Comparison of ENCODE assay signal across 9 mouse cellular contexts in the genomic region with DNA sequence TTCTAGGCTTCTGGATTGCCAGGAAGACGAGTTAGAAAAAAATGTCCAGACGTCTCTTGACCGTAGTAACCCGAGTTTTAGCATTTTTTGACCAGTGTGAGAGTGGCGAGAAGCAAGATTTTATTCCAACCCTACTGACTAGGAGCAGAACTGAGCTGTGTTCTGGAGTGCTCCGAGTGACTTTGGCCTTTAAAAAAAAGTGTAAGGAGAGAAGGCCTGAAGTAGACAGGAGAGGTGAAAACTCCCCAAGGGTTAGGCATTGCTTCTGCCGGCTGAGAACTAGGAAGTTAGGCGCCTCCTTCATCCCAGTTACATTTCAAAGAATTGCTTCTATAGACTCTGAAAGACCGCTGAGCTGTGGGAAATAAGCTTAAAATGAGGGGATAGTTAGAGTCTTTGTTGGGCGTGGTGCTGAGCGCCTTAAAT. TPM values are rescaled to one million over a fixed set of nuclear protein-coding genes. Genes with fewer than 3 reads are reported as not detected.
DNase-seq lines count a peak whose midpoint lies in the region; ATAC-seq and TF ChIP-seq lines count a peak whose summit lies in the region.
"Had no signal": no experiment of that assay in that cellular context is flagged by ENCODE, and none has a peak within 500 bp of the region (broad histone marks: within the 10 kb centered on the region; RNA-seq: fewer than 3 reads in every experiment).

No protein-coding gene starts in this region.

- no peaks in the 10 kb centered on the region for H3K27me3 ChIP-seq in CH12.LX (replicated peaks)
- no peaks in the 10 kb centered on the region for H3K27me3 ChIP-seq in embryonic facial prominence, embryonic 11.5 days (ENCODE audit: control insufficient read depth, insufficient read depth, low read length)
- no peaks in the 10 kb centered on the region for H3K27me3 ChIP-seq in intestine, postnatal 0 days (replicated peaks; ENCODE audit: control insufficient read depth, insufficient read depth, low read length)
- H3K27me3 ChIP-seq in midbrain, embryonic 16.5 days (ENCODE audit: control insufficient read depth, insufficient read depth, low read depth, low read length), result no peaks in the 10 kb centered on the region

- peaks cover 0 to 3% of the 10 kb centered on the region in 2 experiments for H3K36me3 ChIP-seq in CH12.LX (replicated peaks in 1 of 2; ENCODE audit: control insufficient read depth in 1 of 2, insufficient read depth in 1 of 2, low read length in 1 of 2)
- no peaks in the 10 kb centered on the region for H3K36me3 ChIP-seq in embryonic facial prominence, embryonic 11.5 days (replicated peaks; ENCODE audit: control insufficient read depth, insufficient read depth, low read depth, low read length)
- H3K36me3 ChIP-seq in intestine, postnatal 0 days (ENCODE audit: control insufficient read depth, insufficient read depth), result no peaks in the 10 kb centered on the region
- H3K36me3 ChIP-seq in midbrain, embryonic 16.5 days (ENCODE audit: control insufficient read depth, insufficient read depth, low read length), result no peaks in the 10 kb centered on the region

- TF ChIP-seq CTCF in gastrocnemius, adult 2 months (IDR thresholded peaks at IDR 0.05), result no peak
- TF ChIP-seq CTCF in CH12.LX (conservative IDR thresholded peaks at IDR 0.05 in 1 of 2, IDR thresholded peaks at IDR 0.05 in 1 of 2; ENCODE audit: low read depth in 2 of 2, low read length in 2 of 2), result no peak
- no peak for TF ChIP-seq CTCF in intestine, postnatal 0 days (IDR thresholded peaks at IDR 0.05; ENCODE audit: low read depth)

- H3K4me3 ChIP-seq in gastrocnemius, adult 2 months, result peak overlapping the region; percentile 93
- H3K4me3 ChIP-seq in CH12.LX (replicated peaks in 1 of 3; ENCODE audit: low read depth in 2 of 3, low read length in 2 of 3, poor library complexity in 1 of 3), result peak overlapping the region; percentile 59 to 99 (median 97)
- H3K4me3 ChIP-seq in embryonic facial prominence, embryonic 11.5 days (ENCODE audit: low read depth, low read length), result peak overlapping the region; percentile 88
- peak overlapping the region; percentile 75 for H3K4me3 ChIP-seq in intestine, postnatal 0 days (ENCODE audit: low read depth, low read length)
- peak overlapping the region; percentile 94 for H3K4me3 ChIP-seq in midbrain, embryonic 16.5 days (ENCODE audit: low read depth, low read length)

- in situ Hi-C loops in CH12.LX (cut with MboI; ENCODE audit: low pct_ligation_motif_present, low pct_unique_long_range_greater_than_20kb, low sequenced_read_pairs), result no loop called here

- H3K4me2 ChIP-seq in CH12.LX (ENCODE audit: insufficient read depth, low read depth, poor library complexity, severe bottlenecking), result peak overlapping the region; percentile 94
- H3K4me2 ChIP-seq in embryonic facial prominence, embryonic 11.5 days (ENCODE audit: low read depth, low read length), result peak overlapping the region; percentile 62
- peak overlapping the region; percentile 72 for H3K4me2 ChIP-seq in intestine, postnatal 0 days (replicated peaks; ENCODE audit: low read depth)
- H3K4me2 ChIP-seq in midbrain, embryonic 16.5 days (ENCODE audit: low read length), result peak overlapping the region; percentile 90

- peak overlapping the region; percentile 99 for H3K27ac ChIP-seq in gastrocnemius, adult 2 months
- peak overlapping the region; percentile 87 for H3K27ac ChIP-seq in CH12.LX (ENCODE audit: insufficient read depth, low read depth)
- H3K27ac ChIP-seq in embryonic facial prominence, embryonic 11.5 days (replicated peaks; ENCODE audit: low read depth, low read length), result peak overlapping the region; percentile 92
- peak overlapping the region; percentile 92 for H3K27ac ChIP-seq in intestine, postnatal 0 days (ENCODE audit: low read depth, low read length)
- H3K27ac ChIP-seq in midbrain, embryonic 16.5 days (ENCODE audit: low read length), result peak overlapping the region; percentile 98

- peaks cover 3 to 27% of the 10 kb centered on the region in 2 experiments; a peak in 3 of 4 replicates for H3K4me1 ChIP-seq in CH12.LX (ENCODE audit: control insufficient read depth in 1 of 2, insufficient read depth in 2 of 2)
- H3K4me1 ChIP-seq in embryonic facial prominence, embryonic 11.5 days (ENCODE audit: control insufficient read depth, insufficient read depth, low read length), result peaks cover 3% of the 10 kb centered on the region; the same call in 1 of the 2 replicates
- H3K4me1 ChIP-seq in intestine, postnatal 0 days (replicated peaks; ENCODE audit: control insufficient read depth, insufficient read depth, low read length), result 0 out of 2 replicates have a peak, but pooled peaks cover 4% of the 10 kb centered on the region
- peaks cover 16% of the 10 kb centered on the region for H3K4me1 ChIP-seq in midbrain, embryonic 16.5 days (ENCODE audit: control insufficient read depth, insufficient read depth, low read length)

- dilution Hi-C loops in CH12.LX (cut with MboI; ENCODE audit: extremely low pct_ligation_motif_present, extremely low pct_unique_long_range_greater_than_20kb, low sequenced_read_pairs), result no loop called here

- TF ChIP-seq EP300 in CH12.LX (IDR thresholded peaks at IDR 0.05; ENCODE audit: low read length), result peak; percentile 32; the same call in 1 of the 2 replicates

- ATAC-seq in embryonic facial prominence, embryonic 11.5 days (replicated peaks; ENCODE audit: insufficient number of reproducible peaks, low FRiP score, low TSS enrichment, low read depth), result no peak
- no peak for ATAC-seq in intestine, postnatal 0 days
- peak; percentile 1; the same call in 1 of the 2 replicates for ATAC-seq in midbrain, embryonic 16.5 days

- no peak for TF ChIP-seq POLR2A in CH12.LX (IDR thresholded peaks at IDR 0.05; ENCODE audit: low read depth, low read length)

- no peaks in the 10 kb centered on the region for H3K9me3 ChIP-seq in CH12.LX (replicated peaks; ENCODE audit: low read length)
- H3K9me3 ChIP-seq in embryonic facial prominence, embryonic 11.5 days (replicated peaks; ENCODE audit: control insufficient read depth, low read length), result no peaks in the 10 kb centered on the region
- H3K9me3 ChIP-seq in intestine, postnatal 0 days (ENCODE audit: control insufficient read depth), result no peaks in the 10 kb centered on the region
- no peaks in the 10 kb centered on the region for H3K9me3 ChIP-seq in midbrain, embryonic 16.5 days (replicated peaks; ENCODE audit: control insufficient read depth, low read length, poor library complexity, severe bottlenecking)

- intact Hi-C loops in gastrocnemius, adult 2 months (cut with DNase I), result loop anchor here (5.0 to 10.0 kb wide), 2 partner anchors 145 to 222 kb away; partner anchors contain the start of gene Rnf103

- WGBS in embryonic facial prominence, embryonic 11.5 days, result 2% methylated on average over 11 of the region's 11 CpGs
- under 1% methylated on average over 11 of the region's 11 CpGs for WGBS in intestine, postnatal 0 days
- WGBS in midbrain, embryonic 16.5 days, result under 1% methylated on average over 11 of the region's 11 CpGs

- no peak for DNase-seq in gastrocnemius, adult 2 months
- DNase-seq in gastrocnemius, postnatal 4 days (ENCODE audit: low spot score in 2 of 2), result no peak
- no peak for DNase-seq in CH12.LX (ENCODE audit: extremely low read depth)
- DNase-seq in embryonic facial prominence, embryonic 11.5 days (ENCODE audit: low spot score), result peak; percentile 7
- no peak for DNase-seq in frontal cortex, postnatal 36 days (ENCODE audit: low spot score in 2 of 2)
- DNase-seq in cerebellum, postnatal 14 days, result no peak

- H3K9ac ChIP-seq in CH12.LX (ENCODE audit: insufficient read depth, low read depth), result peak overlapping the region; percentile 94
- H3K9ac ChIP-seq in embryonic facial prominence, embryonic 11.5 days (replicated peaks; ENCODE audit: low read length), result peak overlapping the region; percentile 97
- peak overlapping the region; percentile 92 for H3K9ac ChIP-seq in intestine, postnatal 0 days (ENCODE audit: low read depth, low read length)
- H3K9ac ChIP-seq in midbrain, embryonic 16.5 days (ENCODE audit: low read depth, low read length), result peak overlapping the region; percentile 98

- no peak for TF ChIP-seq RAD21 in CH12.LX (IDR thresholded peaks at IDR 0.05; ENCODE audit: low read depth, low read length)

- peaks cover 13% of the 10 kb centered on the region for H3K79me2 ChIP-seq in CH12.LX (replicated peaks; ENCODE audit: control insufficient read depth, extremely low read depth, insufficient read depth, poor library complexity, severe bottlenecking)

TF ChIP-seq in CH12.LX, 34 proteins besides CTCF, POLR2A, EP300 and RAD21 (continues in another document):
- TF ChIP-seq KAT2A (IDR thresholded peaks at IDR 0.05; ENCODE audit: insufficient replicate concordance, low read length) (no peak), UBTF (IDR thresholded peaks at IDR 0.05; ENCODE audit: low read depth, low read length) (no peak), POLR2AphosphoS2 (IDR thresholded peaks at IDR 0.05; ENCODE audit: low read depth, low read length) (no peak), ELF1 (IDR thresholded peaks at IDR 0.05; ENCODE audit: low read depth, low read length) (no peak)

RNA-seq across cellular contexts. Expression of gene Krcc1, which starts 0.9 kb away (rescaled TPM):
- total RNA-seq in gastrocnemius, adult 2 months (2021), result 10 to 100 TPM; 23.7 to 33.6 TPM
- total RNA-seq in gastrocnemius, postnatal 4 days (2021), result 10 to 100 TPM; 50.6 to 51.8 TPM
- total RNA-seq in CH12.LX (2012; rRNA removed) (16.7 and 18.7 TPM in 2 replicates), CH12.LX (2014; rRNA removed) (40.2 and 42.0 TPM in 2 replicates)
- 23.6 and 28.2 TPM in 2 replicates for polyA plus RNA-seq in CH12.LX (2012; ENCODE audit: insufficient read length, low read depth)
- polyA plus RNA-seq in embryonic facial prominence, embryonic 11.5 days (2014; fragmentation: Nextera tagmentation; extraction: Ambion mirVana), result 35.7 and 41.1 TPM in 2 replicates
- polyA plus RNA-seq in intestine, postnatal 0 days (2015; fragmentation: Nextera tagmentation; extraction: Ambion mirVana), result 109 and 111 TPM in 2 replicates
- polyA plus RNA-seq in midbrain, embryonic 16.5 days (2015; fragmentation: Nextera tagmentation; extraction: Ambion mirVana), result 15.0 and 17.0 TPM in 2 replicates

RNA-seq across cellular contexts. Expression of gene Smyd1, which starts 49.7 kb away (rescaled TPM):
- 100 to 1,000 TPM; 370 to 385 TPM for total RNA-seq in gastrocnemius, adult 2 months (2021)
- total RNA-seq in gastrocnemius, postnatal 4 days (2021), result 100 to 1,000 TPM; 153 to 163 TPM
- total RNA-seq in CH12.LX (2012; rRNA removed) (0.08 TPM in 2 replicates), CH12.LX (2014; rRNA removed) (0.08 and 0.61 TPM in 2 replicates)
- 0.27 and 0.37 TPM in 2 replicates for polyA plus RNA-seq in CH12.LX (2012; ENCODE audit: insufficient read length, low read depth)
- polyA plus RNA-seq in embryonic facial prominence, embryonic 11.5 days (2014; fragmentation: Nextera tagmentation; extraction: Ambion mirVana), result 0.63 and 1.6 TPM in 2 replicates
- 0.08 and 0.13 TPM in 2 replicates for polyA plus RNA-seq in intestine, postnatal 0 days (2015; fragmentation: Nextera tagmentation; extraction: Ambion mirVana)
- polyA plus RNA-seq in midbrain, embryonic 16.5 days (2015; fragmentation: Nextera tagmentation; extraction: Ambion mirVana), result 0.39 and 0.48 TPM in 2 replicates
- total RNA-seq: neutrophil, adult 5-6 weeks had no signal

RNA-seq across cellular contexts. Expression of gene Cd8b1, which starts 50.3 kb away (rescaled TPM):
- not detected for total RNA-seq in gastrocnemius, adult 2 months (2021)
- under 1 TPM in 1 of 2 experiments, not detected in 1; 0.37 TPM for total RNA-seq in gastrocnemius, postnatal 4 days (2021)
- total RNA-seq in CH12.LX (2012; rRNA removed), result 0.21 and 0.25 TPM in 2 replicates
- total RNA-seq in CH12.LX (2014; rRNA removed), result 0.20 and 0.30 TPM in 2 replicates
- polyA plus RNA-seq in CH12.LX (2012; ENCODE audit: insufficient read length, low read depth), result 0.49 and 0.51 TPM in 2 replicates
- polyA plus RNA-seq in embryonic facial prominence, embryonic 11.5 days (2014; fragmentation: Nextera tagmentation; extraction: Ambion mirVana), result not detected in 2 replicates
- 0.08 and 0.16 TPM in 2 replicates for polyA plus RNA-seq in intestine, postnatal 0 days (2015; fragmentation: Nextera tagmentation; extraction: Ambion mirVana)
- polyA plus RNA-seq in midbrain, embryonic 16.5 days (2015; fragmentation: Nextera tagmentation; extraction: Ambion mirVana), result not detected in 2 replicates
